Mouse (Mus musculus): ENCODE results near the gene Thap4.

Thap4 gene

DNA sequence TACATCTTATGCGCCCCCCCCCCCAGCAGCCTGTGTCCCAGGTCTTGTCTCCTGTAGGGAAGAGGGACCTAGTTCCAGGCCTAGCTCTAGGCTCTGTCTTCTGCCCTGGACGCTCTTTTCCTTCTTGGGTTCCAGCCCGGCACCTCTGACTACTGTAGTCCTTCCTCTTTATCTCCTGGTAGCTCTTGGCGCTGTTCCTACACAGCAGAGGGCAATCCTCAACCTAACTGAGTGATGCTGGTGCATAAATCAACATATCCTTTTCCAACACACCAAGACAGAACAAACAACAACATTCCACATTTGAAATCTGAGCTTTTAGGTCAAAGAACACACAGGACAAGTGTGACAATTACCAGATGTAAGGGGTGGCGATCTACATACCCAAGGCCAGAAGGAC, 8.5 kb downstream of the Thap4 start:
- no peak for DNase-seq (ENCODE audit: extremely low read depth, insufficient read length, low spot score)

GRCm38 (mm10) chr1:93742910-93743309, 11.8 kb downstream of the Thap4 start:
- no peak for DNase-seq (ENCODE audit: extremely low read depth, insufficient read length, low spot score)

- no peak for DNase-seq (ENCODE audit: extremely low read depth, insufficient read length, low spot score)
Measured at GRCm38 (mm10) chr1:93741987-93742386, 12.7 kb downstream of the Thap4 start.

GRCm38 (mm10) chr1:93740671-93741070, 14.0 kb downstream of the Thap4 start:
- DNase-seq (ENCODE audit: extremely low read depth, insufficient read length, low spot score): no peak

- no peak for DNase-seq (ENCODE audit: extremely low read depth, insufficient read length, low spot score)
Measured at GRCm38 (mm10) chr1:93737711-93738110, 17.0 kb downstream of the Thap4 start.

DNA sequence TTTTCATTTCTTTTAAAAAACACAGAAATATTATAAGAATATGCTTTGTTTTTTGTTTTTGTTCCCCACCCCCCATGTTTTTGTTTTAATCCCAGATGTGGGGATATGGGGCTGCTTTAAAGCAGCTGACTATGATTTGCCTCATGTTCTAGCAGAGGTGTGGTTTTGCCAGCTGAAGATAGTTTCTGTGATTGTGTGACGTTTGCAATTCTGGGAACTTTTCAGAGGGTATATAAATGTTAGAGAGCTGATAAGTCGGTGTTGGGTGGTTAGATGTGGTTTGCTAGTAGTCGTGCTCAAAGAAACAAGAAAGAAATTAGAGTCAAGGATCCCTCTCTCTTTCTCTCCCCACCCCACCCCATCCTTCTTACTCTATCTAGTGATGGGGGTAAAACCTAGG, 18.8 kb downstream of the Thap4 start:
- no peak for DNase-seq (ENCODE audit: extremely low read depth, insufficient read length, low spot score)

- no peak for DNase-seq (ENCODE audit: extremely low read depth, insufficient read length, low spot score)
Measured at GRCm38 (mm10) chr1:93731880-93732281, 22.8 kb downstream of the Thap4 start.

GRCm38 (mm10) chr1:93731103-93731502, 23.6 kb downstream of the Thap4 start:
- DNase-seq (ENCODE audit: extremely low read depth, insufficient read length, low spot score): no peak

GRCm38 (mm10) chr1:93726974-93727373, 27.7 kb downstream of the Thap4 start:
- DNase-seq (ENCODE audit: extremely low read depth, insufficient read length, low spot score): no peak

DNA sequence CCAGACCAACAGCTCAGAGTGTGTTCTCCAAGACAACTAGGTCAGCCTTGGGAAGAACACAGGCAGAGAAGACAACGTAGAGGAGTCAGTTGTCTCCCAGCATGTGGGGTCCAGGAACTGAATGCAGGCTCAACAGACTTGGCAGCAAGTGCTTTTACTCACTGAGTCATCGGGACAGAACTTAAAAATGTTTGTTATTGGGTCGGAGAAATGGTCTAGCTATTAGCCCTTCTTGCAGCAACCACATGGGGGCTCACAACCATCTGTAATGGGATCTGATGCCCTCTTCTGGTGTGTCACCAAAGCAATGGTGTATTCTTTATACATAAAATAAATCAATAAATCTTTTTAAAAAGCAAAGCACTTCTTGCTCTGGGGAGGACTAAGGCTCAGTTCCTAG, 28.5 kb downstream of the Thap4 start:
- no peak for DNase-seq (ENCODE audit: extremely low read depth, insufficient read length, low spot score)

- no peak for DNase-seq (ENCODE audit: extremely low read depth, insufficient read length, low spot score)
Measured at GRCm38 (mm10) chr1:93725665-93726064, 29.0 kb downstream of the Thap4 start.

DNA sequence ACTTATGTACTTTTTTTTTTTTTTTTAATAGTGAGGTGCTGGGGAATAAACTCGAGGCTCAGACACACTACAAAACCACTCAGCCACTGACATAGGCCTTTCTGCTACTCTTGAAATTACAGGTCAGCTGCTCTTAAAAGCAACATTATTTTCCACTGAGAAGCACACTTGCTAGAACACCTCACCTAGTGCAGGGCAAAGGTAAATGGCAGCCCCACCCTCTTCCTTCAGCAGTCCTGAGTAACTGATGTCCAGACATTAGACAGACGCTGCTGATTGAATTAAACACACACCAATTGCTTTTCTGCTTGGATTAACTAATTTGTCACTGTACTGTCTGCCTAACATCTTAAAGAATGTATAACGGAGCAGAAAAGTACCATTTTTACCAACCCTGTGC, 30.0 kb downstream of the Thap4 start:
- no peak for DNase-seq (ENCODE audit: extremely low read depth, insufficient read length, low spot score)

- no peak for DNase-seq (ENCODE audit: extremely low read depth, insufficient read length, low spot score)
Measured at GRCm38 (mm10) chr1:93721557-93721956, 33.1 kb downstream of the Thap4 start.

DNA sequence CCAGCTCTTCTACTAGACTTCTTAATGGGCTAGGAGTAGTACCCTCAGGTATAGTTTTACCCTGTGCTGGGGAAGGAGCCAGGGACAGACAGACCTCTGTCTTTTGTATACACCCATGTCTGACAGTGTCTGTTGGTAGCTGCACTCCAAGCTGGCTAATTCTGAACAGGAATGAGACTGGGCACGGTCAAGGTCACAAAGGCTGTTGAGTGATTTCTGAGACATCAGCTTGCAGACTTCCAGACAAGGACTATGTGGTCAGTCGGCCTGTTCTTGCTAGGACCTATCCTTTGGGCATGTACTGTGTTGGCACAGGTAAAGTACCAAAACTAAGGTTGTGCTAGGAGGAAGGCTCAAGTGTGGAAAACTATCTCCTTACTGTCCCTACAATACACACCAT, 38.5 kb downstream of the Thap4 start:
- no peak for DNase-seq (ENCODE audit: extremely low read depth, insufficient read length, low spot score)

- no peak for DNase-seq (ENCODE audit: extremely low read depth, insufficient read length, low spot score)
Measured at GRCm38 (mm10) chr1:93705389-93705788, 49.3 kb downstream of the Thap4 start.

- DNase-seq (ENCODE audit: extremely low read depth, insufficient read length, low spot score): no peak
Measured at GRCm38 (mm10) chr1:93704341-93704740, 50.3 kb downstream of the Thap4 start.

- no peak for DNase-seq (ENCODE audit: extremely low read depth, insufficient read length, low spot score)
Measured at GRCm38 (mm10) chr1:93703472-93704048, 51.1 kb downstream of the Thap4 start.

DNA sequence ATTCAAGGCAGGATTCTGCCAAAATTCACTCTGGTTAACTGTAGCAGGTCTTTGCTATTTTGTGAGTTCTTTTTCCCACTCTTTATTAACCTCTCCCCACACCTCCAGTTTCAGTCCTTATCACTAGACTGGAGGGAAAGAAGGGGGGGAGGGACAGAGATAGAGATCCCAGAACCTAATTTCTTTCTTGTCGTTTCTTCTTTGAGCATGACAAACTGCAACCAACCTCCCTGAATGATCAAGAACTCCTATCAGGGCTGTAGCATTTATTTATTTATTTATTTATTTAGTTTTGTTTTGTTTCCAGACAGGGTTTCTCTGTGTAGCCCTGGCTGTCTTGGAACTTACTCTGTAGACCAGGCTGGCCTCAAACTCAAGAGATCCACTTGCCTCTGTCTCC, 52.6 kb downstream of the Thap4 start:
- DNase-seq (ENCODE audit: extremely low read depth, insufficient read length, low spot score): no peak

GRCm38 (mm10) chr1:93699159-93699558, 55.5 kb downstream of the Thap4 start:
- no peak for DNase-seq (ENCODE audit: extremely low read depth, insufficient read length, low spot score)

DNA sequence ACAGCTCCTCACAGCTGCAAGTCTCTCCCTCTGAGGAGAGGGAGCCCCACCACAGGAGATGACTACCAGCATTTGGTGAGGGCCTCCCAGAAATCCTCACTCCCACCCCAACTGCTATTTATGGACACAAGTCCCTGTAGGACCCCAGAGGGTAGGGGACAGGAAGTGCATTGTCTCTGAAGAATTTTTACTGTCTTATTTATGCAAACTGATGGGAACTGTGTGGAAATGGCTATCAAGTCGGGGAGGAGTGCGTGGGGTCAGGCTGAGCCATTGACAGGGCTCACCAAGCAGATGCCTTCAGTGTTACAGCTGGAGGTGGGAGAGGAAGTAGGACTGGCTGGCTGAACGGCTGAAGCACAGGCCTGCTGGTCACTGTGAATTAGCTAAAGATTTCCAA, 57.3 kb downstream of the Thap4 start:
- DNase-seq (ENCODE audit: extremely low read depth, insufficient read length, low spot score): no peak

- DNase-seq (ENCODE audit: extremely low read depth, insufficient read length, low spot score): peak; percentile 56
Measured at GRCm38 (mm10) chr1:93694966-93695365, 59.7 kb downstream of the Thap4 start.

DNA sequence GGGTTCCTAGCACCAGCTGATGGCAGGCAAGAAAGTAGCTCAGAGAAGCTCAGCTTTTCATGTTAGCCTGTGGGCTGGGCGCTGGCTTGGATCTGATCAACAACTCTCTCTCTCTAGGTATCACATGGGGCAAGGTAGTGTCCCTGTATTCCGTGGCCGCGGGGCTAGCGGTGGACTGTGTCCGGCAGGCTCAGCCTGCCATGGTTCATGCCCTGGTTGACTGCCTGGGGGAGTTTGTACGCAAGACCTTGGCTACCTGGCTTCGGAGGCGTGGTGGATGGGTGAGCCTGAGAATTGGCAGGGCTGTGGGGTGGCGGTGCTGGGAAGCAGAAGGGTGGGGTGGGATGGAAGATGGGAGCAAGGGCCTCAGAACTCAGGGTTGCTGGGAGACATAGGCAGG, 60.7 kb downstream of the Thap4 start:
- no peak for DNase-seq (ENCODE audit: extremely low read depth, insufficient read length, low spot score)

DNA sequence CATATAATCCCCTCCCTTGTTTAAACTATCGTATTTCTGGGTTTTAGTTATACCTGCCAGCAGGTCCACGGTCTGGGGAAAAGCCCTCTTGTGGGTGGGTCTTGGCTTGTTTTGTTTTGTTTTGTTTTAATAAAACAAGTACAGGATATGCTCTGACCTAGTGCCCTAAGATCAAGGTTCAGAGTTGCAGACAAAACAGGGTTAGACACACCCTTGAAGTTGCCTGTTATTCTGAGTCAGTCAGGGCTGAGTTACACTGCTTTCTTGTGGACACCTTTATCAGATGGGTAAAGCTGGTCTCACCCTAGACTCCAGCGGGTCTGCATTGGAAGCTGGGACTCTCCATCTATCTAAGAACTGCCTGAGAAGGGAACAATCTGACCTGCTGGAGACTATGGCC, 61.2 kb downstream of the Thap4 start:
- no peak for DNase-seq (ENCODE audit: extremely low read depth, insufficient read length, low spot score)
